Mouse (Mus musculus): ENCODE measurements at regions not wholly inside any gene's neighbourhood (a gene's known extent, or its start where the extent isn't known, plus 50 kb on each side); places are given as distances from the start of the nearest gene placed in this dataset.

DNA sequence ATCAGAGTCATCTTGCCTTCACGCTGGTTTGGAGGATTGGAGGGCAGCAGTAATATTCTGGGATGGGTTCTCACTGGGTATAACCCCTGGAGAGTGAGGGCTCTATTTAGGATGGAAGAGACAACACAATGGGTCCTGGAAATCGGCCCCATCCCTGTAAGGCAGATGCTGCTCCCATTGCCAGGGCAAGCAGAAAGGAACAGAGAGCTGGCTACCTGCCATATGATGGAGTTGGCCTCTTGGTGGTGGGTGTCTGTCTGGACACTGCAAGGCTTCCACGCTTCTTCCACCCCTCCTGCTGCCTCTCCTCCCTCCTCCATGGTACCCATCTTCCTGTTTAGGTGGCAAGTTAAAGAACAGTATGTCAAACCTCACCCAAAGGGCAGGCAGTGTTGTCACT lies 308.6 kb downstream of the Glrx3 start:
- no peak for TF ChIP-seq CTCF (IDR thresholded peaks at IDR 0.05; ENCODE audit: extremely low read depth, insufficient read length, insufficient replicate concordance, low read depth, low read length)
- no peak for TF ChIP-seq POLR2A (IDR thresholded peaks at IDR 0.05; ENCODE audit: low read depth, low read length)

All from small intestine, adult 2 months (tissue).